Mouse (Mus musculus): ENCODE measurements around the gene Ezr.

The Ezr gene

DNA sequence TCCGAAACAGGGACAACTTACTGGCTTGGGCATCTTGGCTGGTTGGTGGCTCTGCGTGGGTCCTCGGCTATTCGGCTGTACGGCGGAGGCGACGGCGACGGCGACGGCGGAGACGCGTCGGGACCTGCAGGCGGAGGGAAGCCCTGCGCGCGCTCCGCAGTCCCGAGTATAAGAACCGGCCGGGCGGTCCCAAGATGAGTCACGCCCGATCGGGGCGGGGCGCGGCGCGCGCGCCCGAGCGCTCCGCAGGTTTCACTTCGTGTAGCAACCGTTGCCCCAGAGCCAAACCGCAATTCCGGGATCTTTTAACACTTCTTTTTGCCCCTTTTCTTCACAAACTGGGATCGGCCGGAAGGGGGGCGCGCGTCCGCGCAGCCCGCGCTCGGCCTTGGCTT lies at the start of gene Ezr:
Ezr (minus strand) TSS at position 174 of the 395 bp plus-strand sequence.
- DNase-seq, result peak; percentile 93

DNA sequence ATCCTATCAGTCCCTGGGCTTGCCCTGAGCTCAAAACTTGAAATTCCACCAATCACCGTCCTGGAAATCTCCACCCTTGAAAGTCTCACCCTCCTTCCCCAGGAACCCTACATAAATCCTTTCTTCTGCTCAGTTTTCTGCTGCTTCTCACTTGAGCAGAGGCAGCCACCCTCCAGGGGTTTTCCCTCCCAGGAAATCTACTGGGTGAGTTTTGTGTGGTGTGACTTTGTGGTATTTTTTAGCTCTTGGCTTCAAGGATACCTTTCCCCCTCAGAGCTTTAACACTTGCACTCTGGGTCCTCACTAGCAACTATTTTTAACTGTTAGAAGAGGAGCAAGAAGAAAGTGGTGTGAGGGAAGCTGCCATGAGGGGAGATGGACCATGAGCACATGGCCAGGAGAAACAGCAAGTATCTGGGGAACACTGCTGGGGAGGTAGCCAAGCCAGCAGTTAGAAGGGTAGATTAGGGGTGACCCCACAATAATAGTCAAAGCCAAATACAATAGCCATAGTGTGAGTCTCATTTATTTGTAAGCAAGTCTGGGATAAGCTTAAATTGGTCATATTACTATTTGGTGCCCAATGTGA lies 47.5 kb upstream of the Ezr start:
- no peak for DNase-seq

DNA sequence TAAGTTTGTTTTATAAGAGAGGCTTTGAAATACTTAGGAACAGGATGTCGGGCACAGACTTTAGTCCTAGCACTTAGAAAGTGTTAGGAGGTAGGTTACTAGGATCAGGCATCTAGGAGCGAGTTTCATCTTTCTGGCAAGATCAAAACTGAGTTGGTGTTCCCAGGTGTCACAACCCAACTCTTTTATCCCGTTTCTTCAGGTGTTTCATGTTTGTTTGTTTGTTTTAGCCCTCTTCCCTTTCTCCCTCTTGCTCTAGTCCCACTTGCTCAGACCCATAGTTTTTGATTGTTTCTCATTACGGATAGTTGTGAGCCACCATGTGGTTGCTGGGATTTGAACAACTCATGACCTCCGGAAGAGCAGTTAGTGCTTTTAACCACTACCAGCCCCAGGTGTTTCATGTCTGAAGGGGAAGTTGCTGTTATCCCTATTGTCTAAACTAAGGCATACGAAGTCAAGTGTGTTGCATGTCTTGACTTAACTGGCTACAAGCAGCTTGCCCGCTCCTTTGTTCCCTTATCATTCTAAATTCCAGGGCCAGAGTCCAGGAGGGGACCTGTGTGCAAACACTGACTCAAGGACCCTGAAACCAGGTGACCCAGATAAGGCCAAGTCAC lies 46.1 kb upstream of the Ezr start:
- DNase-seq, result peak; percentile 38

DNA sequence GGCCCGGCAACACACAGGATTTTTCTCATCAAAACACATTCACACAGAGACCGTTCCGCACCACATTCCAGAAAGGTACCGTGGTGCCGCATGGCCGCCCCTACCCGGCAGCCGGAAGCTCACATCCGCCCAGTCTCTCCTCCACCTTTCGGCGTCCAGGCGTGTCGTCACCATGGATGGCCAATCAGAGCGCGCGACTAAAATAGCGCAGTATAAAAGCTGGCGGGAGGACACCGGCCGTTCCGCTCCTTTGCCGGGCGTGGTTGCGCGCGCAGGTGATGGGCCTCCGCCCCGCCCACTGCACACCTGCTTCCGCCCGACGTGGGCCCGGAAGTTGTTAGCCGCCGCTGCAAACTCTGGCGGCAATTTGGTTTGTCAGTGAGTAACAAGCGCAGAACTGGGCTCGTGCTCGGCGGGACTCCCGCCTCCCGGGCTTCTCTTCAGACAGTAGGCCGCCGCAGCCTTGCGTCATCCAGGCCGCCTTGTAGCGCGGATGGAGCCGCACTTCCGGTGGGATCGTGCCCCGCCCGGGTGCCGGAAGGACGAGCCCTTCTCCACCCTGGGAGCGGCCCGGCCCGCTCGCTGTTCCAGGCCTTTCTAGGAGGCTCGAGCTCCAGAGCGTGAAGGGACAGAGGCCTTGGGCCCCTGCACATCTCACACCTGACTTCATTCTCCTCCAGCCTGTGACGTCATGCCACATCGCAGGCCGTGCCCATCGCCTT lies 45.3 kb upstream of the Ezr start:
- DNase-seq, result peak; percentile 98

DNA sequence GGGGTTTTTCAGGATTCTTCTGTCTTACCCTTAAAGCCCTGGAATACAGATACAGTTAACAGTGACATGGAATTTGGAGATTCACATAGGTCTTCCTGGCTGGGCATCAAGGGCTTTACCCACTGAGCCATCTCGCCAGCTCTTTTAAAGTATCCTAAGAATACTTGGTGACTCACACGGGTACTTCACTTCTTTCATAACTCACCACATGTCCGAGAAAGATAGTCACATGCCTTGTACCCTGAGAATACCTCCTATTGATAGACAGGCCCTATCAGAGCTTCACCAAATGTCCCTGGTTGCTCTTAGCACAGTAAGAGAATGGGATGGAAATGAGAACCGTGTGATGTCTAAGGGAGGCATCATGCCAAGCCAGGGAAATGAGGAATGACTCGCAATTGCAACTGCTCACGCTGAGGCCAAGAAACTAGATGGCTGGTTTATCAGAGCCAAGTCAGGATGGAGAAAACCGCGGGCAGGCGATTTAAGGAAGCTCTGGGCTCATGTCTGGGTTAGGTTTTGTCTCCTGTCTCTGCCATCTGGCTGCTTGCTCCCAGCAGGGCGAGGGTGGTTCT lies 44.7 kb upstream of the Ezr start:
- no peak for DNase-seq

DNA sequence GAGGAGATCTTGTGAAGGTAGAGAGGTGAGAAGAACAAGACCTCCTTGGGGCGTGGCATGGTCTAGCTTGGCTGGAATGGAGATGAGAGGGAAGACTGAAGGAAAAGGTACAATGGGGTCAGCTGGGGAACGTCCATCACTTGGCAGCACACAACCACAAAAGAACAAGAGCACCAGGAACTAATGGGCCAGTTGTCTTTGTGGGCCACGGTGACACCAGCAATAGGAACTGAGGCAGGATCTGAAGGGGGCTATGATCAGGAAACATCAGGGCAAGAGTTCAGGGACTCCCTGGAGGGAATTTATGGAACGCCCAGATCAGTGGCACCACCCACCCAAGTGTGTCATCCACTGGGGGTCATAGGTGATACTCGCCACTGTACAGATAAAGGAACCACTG lies 34.2 kb upstream of the Ezr start:
- no peak for DNase-seq

DNA sequence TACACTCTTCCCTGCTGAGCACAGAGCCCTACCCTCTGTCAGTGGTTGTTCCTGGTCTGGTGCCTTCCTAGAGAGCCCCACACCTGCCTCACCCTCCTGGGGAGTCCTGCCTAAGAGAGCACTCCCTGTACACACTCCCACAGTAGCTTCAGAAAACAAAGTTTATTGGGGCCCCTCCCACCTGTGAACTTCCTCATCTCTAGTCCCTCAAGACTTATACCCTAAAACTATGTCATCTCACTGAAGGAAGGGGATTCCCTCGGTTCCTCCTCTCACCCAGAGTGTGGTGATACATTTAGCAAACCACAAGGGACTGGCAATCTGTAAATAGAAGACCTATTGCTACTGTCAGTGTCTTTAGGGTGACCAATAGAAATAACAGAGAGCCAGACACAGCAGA lies 33.6 kb upstream of the Ezr start:
- no peak for DNase-seq

DNA sequence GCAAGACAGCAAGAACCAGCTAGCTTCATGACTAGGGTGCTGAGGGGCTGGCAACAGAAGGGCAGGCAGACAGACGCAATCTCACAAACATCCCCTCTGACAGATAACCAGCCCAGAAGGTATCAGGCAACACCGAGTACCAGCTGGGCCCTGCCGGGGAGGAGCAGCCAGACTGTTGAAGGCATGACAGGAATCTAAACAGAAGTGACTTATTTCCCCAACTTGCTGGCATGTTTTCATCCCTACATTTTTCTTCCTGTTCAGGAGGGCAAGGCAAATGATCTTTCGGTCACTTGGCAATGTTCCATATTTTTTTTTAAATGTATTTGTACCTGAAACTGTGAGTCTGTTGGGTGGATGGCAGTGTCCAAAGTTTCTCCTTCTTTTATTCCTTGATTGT lies 32.1 kb upstream of the Ezr start:
- DNase-seq, result peak; percentile 87

DNA sequence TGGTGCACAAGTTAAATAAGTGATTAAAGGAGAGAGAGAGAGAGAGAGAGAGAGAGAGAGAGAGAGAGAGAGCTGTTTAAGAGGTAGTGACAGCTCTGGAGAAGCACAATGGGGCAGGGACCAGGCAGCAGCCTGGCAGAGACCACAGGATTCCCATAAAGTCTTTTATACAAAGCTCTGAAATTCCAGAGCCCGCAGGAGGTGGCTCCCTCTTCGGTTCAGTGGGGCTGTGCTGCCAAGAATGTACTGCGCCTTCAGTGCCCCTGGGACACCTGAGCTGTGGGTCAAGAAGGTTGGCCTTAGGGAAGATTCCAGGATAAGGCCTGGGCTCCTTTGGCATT lies 30.2 kb upstream of the Ezr start:
- DNase-seq, result peak; percentile 85

DNA sequence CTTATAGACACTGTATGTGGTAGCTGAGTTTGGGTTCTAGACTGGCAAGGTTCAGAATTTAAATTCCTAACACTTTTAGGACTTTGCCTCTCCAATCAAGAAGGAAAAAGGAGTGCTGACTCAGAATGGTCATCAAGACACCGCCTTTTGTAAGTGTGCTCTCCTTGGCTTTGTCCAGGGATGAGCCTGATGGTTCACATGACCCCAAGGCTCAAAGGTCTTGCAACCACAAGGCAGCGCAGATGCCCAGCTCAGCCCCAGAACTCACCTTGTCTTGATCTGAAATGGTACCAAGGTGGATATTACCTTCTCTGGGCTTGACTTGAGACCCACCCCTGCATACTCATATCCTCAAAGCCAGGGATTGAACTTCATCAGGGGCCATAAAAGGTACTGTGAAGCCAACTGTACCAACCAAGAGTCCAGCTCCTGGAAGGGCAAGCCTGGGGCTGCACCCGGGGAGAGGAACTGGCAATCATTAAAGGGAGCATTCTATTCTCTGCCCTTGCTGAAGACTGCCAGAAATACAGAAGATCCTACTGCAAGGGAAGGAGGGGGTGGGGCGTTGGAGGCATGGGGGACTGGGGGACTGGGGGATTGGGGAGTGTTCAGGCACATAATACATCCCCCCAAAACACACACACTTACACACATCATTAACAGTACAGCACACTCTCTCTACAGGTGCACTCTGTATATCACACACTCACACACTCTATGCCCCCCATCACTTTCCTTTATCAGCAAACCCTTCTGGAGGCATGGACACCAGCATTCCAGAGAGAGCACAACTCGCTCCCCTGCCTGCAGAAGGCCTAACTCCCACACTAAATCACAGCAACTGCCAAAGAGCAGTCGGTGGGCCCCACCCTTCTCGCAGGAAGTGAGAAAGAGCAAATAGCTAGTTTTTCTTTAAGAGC lies 29.6 kb upstream of the Ezr start:
- peak; percentile 88 for DNase-seq

DNA sequence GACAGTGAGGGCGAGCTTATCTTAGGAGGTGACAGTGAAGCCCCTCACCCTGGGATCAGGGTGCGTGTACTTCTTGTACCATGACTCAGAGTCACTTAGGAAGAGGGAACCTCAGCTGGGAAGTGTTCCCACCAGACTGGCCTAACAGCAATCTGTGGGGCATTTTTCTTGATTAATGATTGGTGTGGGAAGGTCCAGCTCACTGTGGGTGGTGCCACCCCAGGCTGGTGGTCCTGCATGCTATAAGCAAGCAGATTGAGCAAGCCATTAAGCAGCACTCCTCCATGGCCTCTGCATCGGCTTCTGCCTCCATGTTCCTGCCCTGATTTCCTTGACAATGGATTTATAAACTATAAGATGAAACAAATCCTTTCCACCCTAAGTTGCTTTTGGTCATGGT lies 26.7 kb upstream of the Ezr start:
- peak; percentile 67 for DNase-seq

DNA sequence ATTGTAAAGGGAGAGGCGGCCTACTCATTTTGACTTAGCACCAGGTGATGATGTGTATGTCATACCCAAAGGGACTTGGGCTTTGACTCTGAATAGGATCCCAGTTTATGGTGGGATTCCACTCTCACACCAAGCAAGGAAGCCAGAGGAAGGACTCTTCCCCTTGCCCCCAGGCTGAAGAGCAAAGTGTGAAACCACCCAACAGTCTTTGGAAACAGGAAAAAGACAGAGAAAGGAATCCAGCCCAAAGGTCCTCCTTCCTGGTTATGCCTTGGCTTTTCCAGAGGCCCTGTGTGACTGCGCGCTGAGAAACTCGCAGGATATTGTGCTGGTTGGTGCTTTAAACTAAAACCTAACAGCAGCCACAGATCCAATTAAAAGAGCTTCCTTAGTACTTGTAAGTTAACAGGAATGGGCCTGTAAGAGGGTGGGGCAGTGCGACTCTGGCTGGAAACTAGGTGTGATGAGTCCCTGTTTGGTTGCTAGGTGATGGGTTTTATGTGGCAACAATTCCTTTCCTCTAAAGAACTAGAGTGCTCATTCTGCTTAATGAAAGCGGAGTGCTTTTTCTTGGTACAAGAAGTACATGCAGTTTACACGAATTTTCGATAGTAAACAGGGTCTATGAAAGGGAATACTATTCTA lies 26.1 kb upstream of the Ezr start:
- no peak for DNase-seq

DNA sequence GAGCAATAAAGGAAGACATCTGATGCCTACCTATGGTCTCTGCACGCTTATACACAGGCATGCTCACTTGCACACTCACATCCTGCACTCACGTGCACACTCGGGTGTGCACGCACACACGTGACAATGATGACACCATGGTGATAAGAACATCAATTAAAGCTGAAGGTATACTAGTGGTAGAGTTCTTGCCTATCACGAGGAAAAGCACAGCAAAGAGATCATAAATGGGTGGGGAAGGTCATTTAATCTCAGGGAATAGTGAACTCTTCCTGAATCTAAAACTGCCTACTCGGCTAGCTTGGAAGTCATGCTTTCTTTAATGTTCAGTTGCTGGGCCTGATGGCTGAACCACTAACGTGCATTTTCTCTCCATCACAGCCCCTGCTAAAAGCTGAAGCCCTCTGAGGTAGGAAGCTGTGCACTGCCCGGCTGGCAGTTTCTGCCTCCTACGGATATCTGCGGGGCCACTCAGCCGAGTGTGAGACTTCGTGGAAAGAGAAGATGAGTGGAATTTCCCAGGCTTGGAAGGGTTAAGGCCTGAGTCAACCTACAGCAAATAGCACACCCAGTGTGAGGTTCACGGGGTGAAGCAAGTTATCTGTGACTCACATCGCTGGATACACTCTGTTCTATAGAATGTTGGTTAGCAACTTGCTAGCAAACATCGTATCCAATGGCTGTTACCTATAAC lies 25.4 kb upstream of the Ezr start:
- no peak for DNase-seq

DNA sequence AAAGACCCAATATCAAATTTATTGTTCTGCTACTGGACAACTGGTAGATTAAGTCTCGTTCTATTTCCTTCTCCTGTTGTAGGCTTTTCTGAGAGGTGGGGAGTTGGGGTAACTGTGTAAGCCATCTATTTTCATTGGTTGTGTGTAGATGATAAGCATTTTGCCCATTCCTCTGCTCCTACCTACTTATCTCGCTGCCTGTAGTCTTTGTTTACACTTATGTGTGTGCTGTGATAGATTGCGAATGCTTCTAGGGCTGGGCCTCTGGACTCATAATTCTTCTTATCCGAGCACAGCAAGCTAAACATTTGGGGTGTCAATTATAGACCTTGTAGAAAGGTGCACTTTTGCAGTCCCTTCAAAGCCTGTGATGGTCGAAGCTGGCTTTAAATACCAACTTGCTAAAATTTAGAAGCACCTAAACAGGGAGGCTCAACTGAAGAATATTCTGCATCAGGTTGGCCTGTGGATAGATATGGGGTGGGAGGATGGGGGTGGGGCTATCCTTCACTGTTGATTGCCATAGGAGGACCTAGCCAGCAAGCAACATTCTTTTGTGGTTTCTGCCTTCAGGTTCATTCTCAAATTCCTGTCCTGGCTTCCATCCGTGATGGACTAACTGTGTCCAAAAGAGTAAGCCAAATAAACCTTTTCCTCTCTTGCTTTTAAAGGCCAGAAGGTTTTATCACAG lies 22.4 kb upstream of the Ezr start:
- DNase-seq, result no peak

DNA sequence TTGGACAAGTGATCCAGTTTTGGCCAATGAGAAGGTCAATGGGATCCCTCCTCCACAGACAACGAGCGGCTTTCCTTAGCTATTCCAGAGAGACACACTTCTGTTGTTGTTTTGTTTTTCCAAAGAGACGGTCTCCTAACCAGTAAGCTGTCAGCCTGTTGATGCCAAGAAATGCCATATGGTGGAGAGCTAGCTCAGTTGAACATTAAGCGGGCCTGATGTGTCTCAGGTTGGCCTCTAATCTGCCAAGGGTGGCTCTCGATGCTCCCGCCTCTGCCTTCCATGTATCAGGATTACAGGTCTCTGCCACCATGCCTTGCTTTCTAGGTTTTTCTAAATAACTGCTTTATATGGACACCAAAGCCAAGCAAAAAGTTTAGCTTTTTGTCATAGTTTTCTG lies 21.5 kb upstream of the Ezr start:
- DNase-seq, result no peak

DNA sequence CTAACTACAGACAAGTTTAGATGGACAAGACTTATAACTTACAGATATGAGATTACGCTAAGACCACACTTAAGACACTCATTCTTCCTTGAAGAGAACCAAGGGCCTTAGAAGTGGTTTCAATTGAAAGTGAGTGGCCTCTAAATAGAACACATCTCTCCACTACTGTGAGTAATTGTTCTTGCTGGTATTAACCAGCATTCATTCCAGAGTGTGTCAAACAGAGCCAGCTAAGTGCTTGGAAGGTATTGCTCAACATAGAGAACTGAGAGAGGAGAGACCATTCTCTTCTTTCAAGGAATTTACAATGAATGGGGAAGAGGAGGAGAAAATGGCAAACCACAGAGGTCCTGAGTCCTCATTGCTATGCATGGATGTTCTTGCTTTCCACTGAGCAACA lies 21.0 kb upstream of the Ezr start:
- DNase-seq, result no peak

DNA sequence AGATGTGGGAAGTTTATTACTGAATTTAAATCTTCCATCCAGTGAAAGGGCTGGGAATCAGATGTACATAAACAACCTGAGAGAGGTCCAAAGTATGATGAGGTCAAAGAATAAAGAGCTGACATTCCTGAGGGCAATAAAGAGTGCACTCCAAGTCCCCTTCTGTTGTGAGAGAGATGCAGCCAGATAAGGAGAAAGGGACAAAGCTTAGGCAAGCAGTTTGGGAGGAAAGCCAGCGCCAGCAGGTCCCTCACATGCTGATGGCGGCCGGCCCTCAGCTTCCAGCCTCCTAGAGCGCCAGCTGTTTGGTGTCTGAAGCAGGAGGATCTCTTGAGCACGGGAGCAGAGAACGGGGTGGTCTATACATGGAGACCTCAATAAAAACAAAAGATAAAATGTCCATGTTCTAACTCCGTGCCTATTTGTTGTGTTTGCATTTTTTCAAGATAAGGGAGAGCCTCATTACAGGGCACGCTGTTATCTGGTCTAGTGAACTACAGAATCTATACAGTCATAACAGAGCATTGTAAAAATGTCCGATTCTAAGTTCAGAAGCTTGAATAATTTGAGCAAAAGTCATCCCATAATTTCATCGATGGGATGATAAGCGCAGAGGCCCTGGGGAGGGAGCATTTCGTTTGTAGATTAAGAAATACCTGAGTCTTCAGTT lies 15.9 kb upstream of the Ezr start:
- no peak for DNase-seq

DNA sequence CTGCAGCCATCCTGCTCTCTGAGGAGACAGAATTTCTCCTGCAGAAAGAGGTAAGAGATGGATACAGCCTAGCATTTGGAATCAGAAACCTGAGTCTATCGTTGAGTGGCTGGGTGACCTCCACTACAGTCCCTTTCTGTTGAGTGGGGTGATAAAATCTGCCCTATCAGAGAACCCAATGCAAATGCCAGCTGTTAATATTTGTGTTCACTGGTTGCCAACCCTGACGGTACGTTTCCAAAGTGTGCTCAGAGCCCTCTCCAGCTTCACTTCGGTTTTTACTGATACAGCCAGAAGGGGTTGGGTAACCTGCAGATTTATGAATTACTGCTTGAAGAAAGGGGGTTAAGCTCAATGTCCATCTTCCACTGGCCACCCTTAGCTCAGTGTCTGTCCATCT lies 14.9 kb upstream of the Ezr start:
- DNase-seq, result no peak

DNA sequence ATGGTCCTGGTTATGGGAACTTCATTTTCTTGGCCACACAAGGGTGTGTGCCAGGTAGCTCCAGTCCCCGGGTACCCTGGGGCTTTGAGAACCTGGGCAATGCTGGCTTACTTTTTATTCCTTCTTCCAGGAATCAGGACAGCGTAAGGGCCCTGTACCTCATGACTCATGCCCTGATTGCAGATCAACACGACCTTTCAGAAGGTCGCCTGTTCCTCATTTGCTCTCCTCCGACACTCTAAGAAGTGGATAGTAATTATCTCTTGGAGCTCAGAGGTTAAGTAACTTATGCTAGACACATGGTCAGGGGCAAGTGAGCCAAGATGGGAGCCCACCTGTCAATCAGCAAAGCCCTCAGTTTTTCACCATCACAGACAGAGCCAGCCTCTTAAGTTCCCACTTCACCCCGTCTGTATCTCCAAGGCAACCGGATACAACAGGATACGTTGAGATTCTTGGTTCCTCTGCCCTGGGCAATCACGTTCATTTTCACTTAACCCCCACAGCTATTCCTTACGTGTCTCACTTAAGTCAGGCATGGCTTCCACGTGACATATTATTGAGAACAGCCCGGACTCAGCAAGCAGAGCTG lies 11.7 kb upstream of the Ezr start:
- no peak for DNase-seq

DNA sequence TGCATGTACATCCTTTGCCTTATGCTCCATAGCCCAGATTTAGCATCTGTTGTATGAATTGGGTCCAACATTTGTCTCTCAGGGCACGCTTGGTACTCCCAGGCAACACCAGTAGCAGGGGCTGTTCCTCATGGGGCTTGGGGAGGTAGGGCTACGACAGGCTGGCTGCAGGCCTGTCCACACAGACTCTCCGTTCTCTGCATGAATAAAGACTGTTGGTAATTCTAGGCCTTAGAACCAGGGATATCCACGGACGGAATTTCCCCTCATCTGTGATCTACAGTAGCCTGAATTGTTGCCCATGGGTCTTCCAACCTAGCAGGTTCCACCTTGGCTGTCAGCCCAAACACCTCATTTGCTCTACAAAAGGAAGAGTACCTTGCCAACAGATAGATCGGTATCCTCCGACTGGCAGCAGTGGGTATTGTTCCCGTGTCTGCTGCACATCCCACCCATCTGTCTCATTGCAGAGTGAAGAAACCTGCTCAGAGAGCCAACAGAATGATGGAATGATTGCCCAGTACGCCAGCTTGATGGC lies 7.1 kb upstream of the Ezr start:
- DNase-seq, result no peak
